Mouse (Mus musculus) liver (tissue): ENCODE measurements around the gene Efcab3.
"Not testable (repeated sequence)": the region's sequence is repeated elsewhere in the genome, so short reads cannot be mapped to it uniquely, and the experiment has no call there.

ENCODE experiments used
- DNase-seq: peaks from one replicate; pipeline ENCODE4 v3.0.0-alpha.2; 2020; ENCODE audit warnings: mixed read lengths

Gene Efcab3

DNA sequence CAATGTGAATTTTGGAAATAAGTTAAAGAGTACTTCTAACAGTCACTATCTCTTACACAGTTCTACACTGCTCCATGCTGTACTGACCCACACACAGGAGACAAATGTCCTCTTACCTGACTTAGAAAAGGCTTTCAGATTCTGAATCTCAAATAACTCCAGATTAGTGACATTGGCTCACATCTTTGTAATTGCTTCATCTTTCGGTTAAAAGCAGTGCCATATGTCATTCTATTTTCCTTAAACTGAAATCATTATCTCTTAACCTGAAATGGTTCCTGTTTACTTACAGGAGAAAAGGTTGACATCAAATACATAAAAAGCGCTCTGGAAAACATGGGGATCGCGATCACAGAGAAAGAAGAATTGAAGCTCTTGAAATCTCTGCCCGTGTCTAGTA is at the start of gene Efcab3:
Gene Efcab3, plus strand, starts transcription at position 301 of the 400 bp plus-strand sequence.
- DNase-seq = no peak

DNA sequence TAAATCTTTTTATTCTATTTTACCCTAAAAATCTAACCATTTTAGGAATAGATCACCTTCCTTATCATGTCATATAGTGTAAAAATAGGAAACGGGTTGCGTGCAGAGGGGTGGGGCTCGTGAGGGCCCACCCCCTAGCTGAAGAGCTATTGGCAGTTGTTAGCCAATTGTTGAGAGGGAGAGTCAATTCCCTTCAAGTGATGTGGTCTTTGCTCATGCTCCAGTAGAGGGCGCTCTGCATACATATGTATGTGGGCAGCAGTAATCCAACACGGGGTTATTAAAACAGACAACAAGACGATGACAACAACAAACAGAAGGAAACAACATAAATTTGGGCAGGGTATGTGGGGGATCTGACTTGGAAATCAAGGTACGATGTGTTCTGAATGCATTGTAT is 42.3 kb upstream of the Efcab3 start:
- peak; percentile 71 for DNase-seq

DNA sequence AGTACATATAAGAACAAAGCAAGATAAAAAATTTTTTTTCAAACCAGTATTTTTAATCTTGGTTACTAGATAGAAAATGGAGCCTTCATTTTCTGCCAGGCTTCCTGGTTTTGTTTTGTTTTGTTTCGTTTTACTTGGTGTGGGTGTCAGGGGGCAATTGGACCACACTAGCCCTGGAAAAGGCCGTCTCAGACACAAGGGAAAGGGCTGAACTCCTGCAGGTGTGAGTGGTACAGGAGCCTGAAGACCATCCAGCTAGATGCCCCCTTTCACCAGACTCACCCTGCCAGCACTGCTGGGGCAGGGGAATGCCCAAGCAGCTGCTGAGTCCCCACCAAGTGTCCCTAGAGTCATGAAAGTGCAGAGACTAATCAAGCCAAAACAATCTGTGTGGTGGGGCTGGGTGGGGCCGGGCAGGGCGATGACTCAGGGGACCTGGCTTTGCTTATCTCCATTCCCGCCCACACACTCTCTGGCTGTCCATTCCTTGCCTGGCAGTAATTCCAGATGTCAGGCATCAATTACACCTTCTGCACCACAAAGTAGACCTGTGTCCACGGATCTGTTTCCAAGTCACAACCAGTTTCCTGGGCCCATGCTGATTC is 34.5 kb upstream of the Efcab3 start:
- peak; percentile 87 for DNase-seq

DNA sequence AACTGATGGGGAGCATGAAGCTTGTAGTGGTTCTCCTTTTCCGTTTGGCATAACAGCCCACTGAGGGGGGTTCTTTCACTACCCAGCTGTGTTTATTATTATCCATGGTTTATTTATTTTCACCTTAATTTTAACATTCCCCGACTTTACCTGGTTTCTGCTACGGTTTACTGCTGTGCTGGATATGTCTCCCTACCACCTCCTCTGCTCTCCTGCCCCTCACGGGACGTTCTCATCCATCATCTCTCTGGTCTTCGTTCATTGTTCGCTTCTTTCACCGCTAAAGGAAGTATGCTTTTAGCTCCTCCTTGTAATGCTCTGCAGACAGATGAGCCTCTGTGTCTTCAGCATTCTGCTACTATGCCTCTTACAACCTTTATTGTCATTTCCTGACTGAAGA is 33.9 kb upstream of the Efcab3 start:
- DNase-seq = no peak

DNA sequence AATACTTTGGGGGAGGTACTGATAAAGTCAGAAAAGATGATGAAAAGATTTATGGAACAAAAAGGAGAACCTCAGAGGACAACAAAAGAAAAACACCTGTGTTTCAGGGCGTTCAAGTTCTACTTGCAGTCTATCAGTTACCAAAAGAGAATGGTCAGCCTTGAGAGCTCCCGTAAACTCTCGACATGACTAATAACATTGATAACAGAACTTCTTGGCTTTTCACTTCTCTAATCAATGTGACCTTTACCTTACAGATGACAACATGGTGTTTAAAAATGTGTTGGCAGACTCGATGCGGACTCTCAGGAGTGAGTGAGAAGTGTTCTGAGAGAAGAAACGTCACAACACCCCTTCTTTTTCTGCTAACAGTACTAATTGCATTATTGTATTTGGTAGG is 33.2 kb upstream of the Efcab3 start:
- DNase-seq = no peak

DNA sequence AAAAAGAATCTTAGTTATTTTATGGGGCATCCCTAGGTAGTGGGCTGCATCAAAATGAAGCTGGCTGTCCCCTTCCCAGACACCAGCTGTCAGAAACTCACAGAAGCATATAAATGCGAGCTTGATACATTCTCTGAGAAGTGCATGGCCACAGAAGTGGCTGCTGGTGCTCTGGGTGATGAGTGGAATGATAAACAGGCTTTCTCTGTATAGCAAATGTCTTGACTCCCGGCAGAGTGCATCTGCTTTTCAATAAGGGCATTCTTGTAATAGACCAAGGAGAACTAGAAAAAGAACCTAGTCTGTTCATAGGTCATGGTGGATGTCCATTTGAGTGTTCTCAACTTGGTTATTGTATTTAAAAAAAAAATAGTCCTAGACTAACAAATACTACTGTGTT is 32.3 kb upstream of the Efcab3 start:
- DNase-seq = no peak

DNA sequence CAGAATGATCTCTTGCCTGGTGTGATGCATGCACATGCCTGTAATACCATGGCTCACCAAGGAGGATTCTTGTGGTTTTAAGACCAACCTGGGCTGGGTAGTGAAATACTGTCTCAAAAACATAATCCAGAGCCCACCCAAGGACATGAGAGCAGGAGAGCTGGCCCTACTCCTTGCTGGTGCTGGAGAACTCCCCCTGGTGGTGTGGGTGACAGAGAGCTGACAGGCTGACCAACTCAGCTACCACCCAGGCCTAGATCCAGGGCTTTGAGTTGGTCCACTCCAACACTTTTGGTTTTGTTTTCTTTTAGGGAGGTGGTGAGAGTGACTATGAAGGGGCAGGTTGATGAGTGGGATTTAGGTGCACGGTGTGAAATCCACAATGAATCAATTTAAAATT is 28.3 kb upstream of the Efcab3 start:
- peak; percentile 7 for DNase-seq

DNA sequence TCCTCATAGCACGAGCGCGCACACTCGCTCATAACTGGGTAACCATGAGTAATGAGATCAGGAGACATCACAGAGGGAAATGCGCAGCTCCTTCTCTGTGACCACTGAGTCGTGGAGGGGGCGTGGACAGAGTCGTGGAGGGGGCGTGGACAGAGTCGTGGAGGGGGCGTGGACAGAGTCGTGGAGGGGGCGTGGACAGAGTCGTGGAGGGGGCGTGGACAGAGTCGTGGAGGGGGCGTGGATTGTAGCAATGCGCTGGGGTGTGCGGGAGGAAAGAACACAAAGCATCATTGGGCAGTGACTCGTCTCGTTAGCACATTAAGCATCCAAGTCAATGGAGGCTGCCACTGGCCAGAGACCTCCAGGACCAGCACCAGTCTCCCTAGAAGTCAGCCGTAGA is 49.1 kb downstream of the Efcab3 start:
- DNase-seq = not testable (repeated sequence)

DNA sequence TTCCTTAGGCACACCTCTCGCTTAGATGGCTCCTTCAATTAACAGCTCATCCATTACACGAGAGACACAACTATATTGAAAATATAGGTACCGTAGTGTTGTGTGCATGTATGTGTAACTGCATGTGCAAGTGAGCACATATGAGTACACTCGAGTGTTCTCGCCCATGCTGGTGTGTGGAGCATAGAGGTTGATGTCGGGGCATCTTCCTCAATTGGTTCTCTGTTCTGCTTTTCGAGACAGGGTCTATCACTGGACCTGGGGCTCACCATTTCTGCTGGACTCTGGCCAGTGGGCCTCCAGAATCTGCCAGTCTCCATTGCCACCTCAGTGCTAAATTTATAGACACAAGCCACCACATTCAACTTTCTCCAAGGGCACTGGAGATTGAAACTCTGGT is 54.4 kb downstream of the Efcab3 start:
- no peak for DNase-seq

DNA sequence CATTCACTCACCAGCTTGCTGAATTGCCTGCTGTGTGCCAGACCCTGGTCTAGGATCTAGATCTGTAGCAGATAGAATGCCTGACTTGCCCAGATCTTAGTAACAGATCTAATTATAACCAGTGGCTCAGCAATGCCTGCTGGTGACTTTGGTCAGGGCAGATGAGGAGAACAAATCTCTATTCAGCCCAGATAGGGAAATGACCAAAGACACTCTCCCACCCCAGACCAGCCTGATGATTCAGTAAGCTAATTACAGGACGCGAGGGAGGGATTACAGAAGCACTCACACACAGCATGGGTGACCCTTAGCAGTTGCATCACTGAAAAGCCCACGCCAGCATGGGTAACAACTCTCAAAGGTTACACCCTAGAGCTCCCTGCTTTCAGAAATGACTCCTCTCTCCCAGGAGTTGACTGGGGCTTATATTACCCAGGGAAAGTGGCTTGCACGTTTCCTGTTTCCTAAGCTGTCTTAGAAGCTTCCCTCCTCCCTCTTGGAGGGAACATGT is 57.2 kb downstream of the Efcab3 start:
- no peak for DNase-seq

DNA sequence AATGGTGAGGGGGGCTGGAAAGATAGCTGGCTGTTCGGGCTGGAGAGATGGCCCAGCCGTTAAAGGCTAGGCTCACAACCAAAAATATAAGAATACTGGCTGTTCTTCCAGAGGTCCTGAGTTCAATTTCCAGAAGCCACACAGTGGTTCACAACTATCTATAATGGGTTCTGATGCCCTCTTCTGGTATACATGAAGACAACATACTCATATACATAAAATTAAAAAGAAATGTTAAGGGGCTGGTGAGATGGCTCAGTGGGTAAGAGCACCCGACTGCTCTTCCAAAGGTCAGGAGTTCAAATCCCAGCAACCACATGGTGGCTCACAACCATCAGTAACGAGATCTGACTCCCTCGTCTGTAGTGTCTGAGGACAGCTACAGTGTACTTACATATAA is 58.4 kb downstream of the Efcab3 start:
- not testable (repeated sequence) for DNase-seq

DNA sequence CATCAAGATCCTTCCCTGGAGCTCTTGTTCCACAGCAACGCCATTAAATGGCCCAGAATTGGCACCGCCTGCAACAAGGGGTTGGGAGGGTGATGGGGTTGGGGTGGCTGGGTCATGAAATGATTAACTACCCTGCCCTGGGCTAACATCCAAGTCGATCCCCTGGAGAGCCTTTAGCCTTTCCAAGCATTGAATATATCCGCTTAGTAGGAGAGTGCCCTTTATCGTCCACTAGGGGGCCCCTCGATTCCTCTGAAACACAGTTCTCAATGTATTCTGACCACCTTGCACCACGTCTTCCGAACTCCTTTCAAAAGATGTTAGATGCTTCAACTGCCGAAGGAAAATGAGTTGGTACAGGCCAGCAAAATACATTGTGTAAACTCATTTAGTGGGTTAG is 60.6 kb downstream of the Efcab3 start:
- peak; percentile 69 for DNase-seq

DNA sequence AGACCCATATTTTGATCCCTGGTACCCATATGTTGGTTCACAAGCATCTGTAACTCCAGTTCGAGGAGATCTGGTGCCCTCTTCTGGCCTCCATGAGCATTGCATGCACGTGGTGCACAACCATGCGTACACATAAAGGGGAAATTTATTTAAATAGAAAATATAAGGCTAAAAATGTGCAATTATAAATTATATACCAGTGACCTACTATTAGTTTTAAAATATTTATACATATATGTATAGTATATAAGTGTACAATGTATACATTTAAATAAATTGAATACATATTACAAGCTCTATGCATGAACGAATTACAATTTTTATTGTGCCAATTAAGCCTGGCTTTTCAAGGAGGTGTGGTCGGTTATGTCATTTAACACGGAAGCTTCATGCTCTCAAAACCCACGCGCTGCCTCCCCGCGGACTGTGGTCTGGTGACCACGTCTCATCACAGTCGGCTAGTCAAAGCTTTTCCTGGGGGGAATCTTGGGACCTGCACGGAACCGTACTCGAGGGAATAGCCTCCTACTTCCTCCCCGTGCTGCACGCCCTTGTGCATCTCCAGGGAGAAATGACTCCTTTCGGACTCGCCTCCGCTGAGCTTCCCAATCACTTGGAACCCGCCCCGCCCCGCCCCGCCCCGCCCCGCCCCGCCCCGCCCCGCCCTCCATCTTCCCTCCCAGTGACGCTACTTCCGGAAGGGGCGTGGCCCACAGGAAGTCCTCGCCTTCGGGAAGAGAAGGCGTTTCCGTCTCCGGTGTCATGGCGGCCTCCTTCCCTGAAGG is 62.5 kb downstream of the Efcab3 start, which contains the start of gene Mettl2:
Gene Mettl2, plus strand, starts transcription at position 691 of the 785 bp plus-strand sequence.
- peak; percentile 92 for DNase-seq

DNA sequence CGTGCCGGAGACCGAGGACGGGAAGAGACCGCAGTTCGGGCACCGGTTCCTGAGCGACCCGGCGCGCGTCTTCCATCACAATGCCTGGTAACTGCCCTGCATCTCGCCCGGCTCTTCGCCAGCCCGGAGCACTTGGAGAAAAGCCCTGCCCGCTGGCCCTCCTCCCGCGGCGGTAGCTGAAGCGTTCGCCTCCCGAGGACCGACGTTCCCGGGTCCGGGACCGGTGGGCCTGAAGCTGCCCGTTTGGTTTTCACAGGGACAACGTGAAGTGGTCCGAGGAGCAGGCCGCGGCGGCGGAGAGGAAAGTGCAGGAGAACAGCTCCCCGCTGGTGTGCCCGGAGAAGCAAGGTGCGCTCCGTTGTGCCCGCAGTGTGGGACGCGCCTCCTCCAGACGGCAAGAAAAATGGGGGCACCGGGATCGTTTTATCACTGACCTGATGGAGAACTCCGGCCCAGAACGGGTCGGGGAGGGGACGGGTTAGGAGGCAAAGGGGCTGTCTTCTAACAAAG is 63.2 kb downstream of the Efcab3 start:
- DNase-seq = peak; percentile 28

DNA sequence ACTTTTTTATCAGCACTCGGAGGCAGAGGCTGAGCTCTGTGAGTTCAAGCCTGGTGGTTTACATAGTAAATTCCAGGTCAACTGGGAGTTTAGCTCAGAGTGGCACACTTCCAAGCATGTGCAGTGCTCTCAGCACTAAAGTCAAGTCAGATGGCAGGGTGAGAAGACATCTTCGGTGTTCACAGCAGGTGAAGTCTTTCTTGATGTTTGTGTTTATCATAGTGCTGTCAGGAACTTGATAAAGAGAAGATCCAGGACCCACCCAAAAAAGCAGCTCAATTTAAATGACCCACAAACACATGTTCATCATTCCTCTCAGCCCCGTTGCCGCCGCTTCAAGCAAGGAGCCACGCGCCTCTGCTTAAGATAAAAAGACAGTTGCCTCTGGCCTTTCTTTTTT is 72.3 kb downstream of the Efcab3 start:
- peak; percentile 40 for DNase-seq

DNA sequence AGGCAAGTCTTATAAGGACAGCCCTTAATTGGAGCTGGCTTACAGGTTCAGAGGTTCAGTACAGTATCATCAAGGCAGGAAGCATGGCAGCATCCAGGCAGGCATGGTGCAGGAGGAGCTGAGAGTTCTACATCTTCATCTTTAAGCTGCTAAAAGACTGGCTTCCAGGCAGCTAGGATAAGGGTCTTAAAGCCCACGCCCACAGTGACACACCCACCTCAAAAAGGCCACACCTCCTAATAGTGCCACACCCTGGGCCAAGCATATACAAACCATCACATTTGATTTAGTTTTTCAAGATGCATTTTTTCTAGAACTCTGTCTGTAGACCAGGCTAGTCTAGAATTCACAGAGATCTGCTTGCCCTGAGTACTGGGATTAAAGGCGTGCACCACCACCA is 73.9 kb downstream of the Efcab3 start:
- peak; percentile 47 for DNase-seq

DNA sequence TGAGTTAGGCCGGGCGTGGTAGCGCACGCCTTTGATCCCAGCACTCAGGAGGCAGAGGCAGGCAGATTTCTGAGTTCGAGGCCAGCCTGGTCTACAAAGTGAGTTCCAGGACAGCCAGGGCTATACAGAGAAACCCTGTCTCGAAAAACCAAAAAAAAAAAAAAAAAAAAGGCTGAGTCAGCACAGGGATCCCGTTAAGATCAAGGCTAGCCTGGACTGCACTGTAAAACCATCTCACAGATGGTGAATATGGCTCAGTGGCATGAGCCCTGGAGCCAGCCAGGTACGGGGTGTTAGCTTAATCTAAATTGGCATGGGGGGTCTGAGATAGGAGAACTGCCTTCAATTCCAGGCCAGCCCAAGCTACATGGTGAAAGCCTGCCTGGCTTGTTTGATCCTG is 77.1 kb downstream of the Efcab3 start:
- not testable (repeated sequence) for DNase-seq

DNA sequence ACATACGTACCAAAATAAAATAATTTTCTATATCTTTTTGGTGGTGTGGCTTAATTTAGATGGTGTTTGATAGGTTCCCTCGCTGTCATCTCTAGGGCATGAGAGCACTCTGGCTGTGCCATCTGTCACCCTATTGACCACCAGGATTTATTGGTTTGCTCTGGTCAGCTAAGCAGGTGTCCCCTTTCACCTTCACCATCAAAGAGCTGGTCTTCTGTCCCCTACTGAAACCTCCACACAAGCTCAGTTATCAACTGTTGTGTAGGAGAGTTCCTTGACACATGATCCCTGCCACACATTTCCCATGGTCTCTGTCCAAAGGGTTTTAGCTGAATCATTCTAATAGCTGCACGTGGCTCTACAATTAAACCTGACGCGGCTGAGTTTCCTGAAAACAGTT is 77.7 kb downstream of the Efcab3 start:
- no peak for DNase-seq

DNA sequence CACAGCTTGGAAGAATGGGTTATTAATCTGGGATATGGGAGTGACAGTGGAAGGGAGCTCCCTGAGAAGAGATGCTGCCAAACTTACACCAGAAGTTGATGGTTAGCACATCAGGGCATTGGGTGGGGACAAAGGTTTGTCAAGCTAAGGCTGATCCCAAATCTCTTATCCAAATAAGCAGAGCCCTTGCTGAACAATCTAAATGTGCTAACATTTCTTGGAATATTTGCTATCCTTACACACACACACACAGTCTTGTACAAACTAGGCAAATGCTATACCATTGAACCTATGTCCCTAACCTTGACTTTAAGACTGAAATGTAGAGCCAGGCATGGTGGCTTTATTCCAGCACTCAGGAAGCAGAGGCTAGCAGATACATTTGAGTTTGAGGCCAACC is 80.2 kb downstream of the Efcab3 start:
- no peak for DNase-seq

DNA sequence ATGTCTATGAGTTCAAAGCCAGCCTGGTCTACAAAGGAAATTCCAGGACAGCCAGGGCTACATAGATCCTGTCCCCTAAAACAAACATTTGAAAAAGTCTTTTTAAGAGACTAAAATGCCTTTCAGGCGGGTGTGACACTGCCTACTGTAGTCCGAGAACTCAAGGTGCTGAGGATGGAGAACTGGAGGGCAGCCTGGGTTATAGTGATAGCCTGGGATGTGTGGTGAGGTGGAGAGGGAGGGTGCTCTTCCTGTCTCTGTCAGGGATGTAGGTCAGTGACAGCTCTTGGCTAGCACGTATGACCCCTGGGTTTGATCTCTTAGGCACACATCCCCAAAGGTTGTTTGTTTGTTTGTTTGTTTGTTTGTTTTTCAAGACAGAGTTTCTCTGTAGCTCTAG is 80.7 kb downstream of the Efcab3 start:
- DNase-seq = no peak

DNA sequence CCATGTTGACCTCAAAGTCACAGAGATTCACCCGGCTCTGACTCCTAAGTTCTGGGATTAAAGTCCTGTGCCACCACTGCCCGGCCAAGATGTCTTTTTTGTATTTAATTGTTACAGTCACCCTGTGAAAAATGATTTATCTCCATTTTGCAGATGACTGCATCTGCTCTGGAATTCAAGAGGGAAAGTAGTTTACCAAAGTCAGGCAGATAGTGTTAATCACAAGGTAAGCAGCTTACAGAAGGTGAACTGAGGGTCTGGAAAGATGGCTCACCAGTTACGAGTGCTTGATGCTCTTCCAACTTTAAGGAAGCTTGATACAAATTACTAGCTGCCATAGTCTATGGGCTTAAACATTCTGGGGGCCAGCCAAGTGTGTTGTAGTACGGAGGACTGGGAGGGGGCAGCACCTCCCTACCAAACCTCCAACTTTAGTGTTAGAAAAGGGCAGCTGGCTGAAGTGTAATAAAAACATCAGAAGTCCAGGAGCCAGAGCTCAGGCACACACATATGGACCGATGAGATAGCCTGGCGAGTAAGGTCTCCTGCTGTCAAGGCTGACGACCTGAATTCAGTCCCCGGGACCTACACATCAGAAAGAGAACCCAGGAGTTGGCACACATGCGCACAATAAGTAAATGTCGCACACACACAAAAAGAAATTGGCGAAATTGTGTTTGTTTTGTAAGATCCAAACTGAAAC is 81.3 kb downstream of the Efcab3 start:
- no peak for DNase-seq

DNA sequence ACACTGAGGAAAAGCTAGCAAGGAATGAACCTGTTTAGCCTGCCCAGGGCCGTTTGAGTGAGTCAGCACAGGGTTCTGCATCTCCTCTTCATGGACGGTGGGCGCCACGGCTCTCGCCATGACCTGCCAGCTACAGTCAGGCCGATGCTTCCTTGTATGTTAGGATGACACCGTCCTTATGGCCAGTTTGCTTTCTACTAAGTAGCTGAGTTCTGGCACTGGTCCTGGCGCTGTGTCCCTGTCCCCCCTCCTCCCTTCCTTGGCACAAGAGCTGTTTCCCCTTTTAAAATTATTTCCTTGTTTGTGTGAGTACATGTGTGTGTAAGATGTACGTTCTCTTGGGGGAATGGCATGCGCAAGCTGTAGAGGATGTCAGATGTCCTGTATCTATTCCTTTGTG is 81.8 kb downstream of the Efcab3 start:
- DNase-seq = no peak

DNA sequence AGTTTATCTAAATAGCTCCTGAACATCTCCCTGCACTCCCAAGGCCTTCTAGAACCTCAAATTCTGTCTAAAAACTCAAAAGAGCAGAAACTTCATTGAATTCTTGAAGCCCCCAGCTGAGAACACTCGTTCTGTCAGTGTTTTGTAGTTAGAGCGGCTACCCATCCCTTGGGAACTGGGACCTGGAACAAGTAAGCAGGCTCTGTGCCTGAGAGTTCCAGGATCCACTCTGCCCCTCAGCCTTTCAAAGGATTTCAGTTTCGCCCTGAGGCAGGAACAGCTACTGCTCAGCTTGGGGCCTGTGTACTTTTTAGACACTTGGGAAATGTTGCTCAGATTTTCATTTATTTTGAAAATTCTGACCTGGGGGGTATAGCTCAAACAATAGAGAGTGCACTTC is 83.2 kb downstream of the Efcab3 start, which contains the start of gene Gm10842:
Gene Gm10842, plus strand, starts transcription at position 301 of the 400 bp plus-strand sequence.
- DNase-seq = no peak
